Mouse (Mus musculus) neutrophil, adult 5-6 weeks (primary cell): ENCODE results near the gene Zfp169. TPM values are rescaled to one million over a fixed set of nuclear protein-coding genes. Genes with fewer than 3 reads are reported as not detected.

Experiments used
- ATAC-seq: fragments of 151-379, 151-347 bp; 2 replicates; pipeline ENCODE4 v1.8.0; 2017; ENCODE audit warnings: mild to moderate bottlenecking, moderate TSS enrichment; ENCODE audit not compliant: insufficient number of reproducible peaks, poor library complexity, low FRiP score, severe bottlenecking; ENCODE audit errors: extremely low read depth
- total RNA-seq: library from RNA; stranded (forward); fragments of 200-1000 nt; gene quantifications from 2 replicates; pipeline ENCODE4 v1.2.3, GENCODE M21; 2017

Zfp169 gene
- 26.3 and 27.5 TPM in 2 replicates for total RNA-seq

GRCm38 (mm10) chr13:48513003-48513929 is at the start of gene Zfp169, which contains the start of gene A830005F24Rik:
TSS of gene Zfp169 (minus strand) at chr13:48513451.
TSS of gene A830005F24Rik (plus strand) at chr13:48513570.
- peak; percentile 100 for ATAC-seq

GRCm38 (mm10) chr13:48562336-48562735 is 49.1 kb upstream of the Zfp169 start:
- no peak for ATAC-seq

- ATAC-seq, result no peak
These were observed 48.2 kb upstream of the Zfp169 start for GRCm38 (mm10) chr13:48561481-48561880.

- ATAC-seq, result no peak
These were observed 42.7 kb upstream of the Zfp169 start for GRCm38 (mm10) chr13:48555976-48556375.

GRCm38 (mm10) chr13:48554552-48554951 is 41.3 kb upstream of the Zfp169 start:
- no peak for ATAC-seq

- no peak for ATAC-seq
These were observed 40.3 kb upstream of the Zfp169 start for GRCm38 (mm10) chr13:48553511-48553910.

GRCm38 (mm10) chr13:48552181-48553090 is 39.2 kb upstream of the Zfp169 start:
- peak; percentile 46 for ATAC-seq

GRCm38 (mm10) chr13:48548296-48548695 is 35.0 kb upstream of the Zfp169 start:
- ATAC-seq, result no peak

GRCm38 (mm10) chr13:48547623-48548022 is 34.4 kb upstream of the Zfp169 start:
- no peak for ATAC-seq

- peak; percentile 87 for ATAC-seq
These were observed 33.2 kb upstream of the Zfp169 start for GRCm38 (mm10) chr13:48546330-48546917.

GRCm38 (mm10) chr13:48545476-48546281 is 32.4 kb upstream of the Zfp169 start:
- ATAC-seq, result peak; percentile 86

- no peak for ATAC-seq
These were observed 31.6 kb upstream of the Zfp169 start for GRCm38 (mm10) chr13:48544867-48545266.

GRCm38 (mm10) chr13:48544391-48544790 is 31.1 kb upstream of the Zfp169 start:
- ATAC-seq, result no peak

- no peak for ATAC-seq
These were observed 27.2 kb upstream of the Zfp169 start for GRCm38 (mm10) chr13:48540488-48540887.

- ATAC-seq, result no peak
These were observed 20.2 kb upstream of the Zfp169 start for GRCm38 (mm10) chr13:48533441-48533840.

GRCm38 (mm10) chr13:48531448-48531847 is 18.2 kb upstream of the Zfp169 start:
- no peak for ATAC-seq

GRCm38 (mm10) chr13:48530685-48531084 is 17.4 kb upstream of the Zfp169 start:
- no peak for ATAC-seq

GRCm38 (mm10) chr13:48529028-48529427 is 15.8 kb upstream of the Zfp169 start:
- no peak for ATAC-seq
